Mouse (Mus musculus) megakaryocyte, embryonic 14.5 days (primary cell): Measurements from ENCODE around the gene Plekhh2. TPM values are rescaled to one million over a fixed set of nuclear protein-coding genes. Genes with fewer than 3 reads are reported as not detected.

Source experiments
- H3K27me3 ChIP-seq: replicated peaks from 2 replicates; pipeline ENCODE3; 2012; ENCODE audit warnings: inconsistent platforms
- H3K36me3 ChIP-seq: replicated peaks from 2 replicates; pipeline ENCODE3; 2012; ENCODE audit warnings: low read length, inconsistent platforms, mixed read lengths
- H3K4me1 ChIP-seq: 2 replicates; pipeline ENCODE4 v1.6.1; 2012; ENCODE audit warnings: inconsistent platforms
- H3K4me3 ChIP-seq: replicated peaks from 2 replicates; pipeline ENCODE3; 2012; ENCODE audit warnings: moderate library complexity, mild to moderate bottlenecking, inconsistent platforms
- H3K9me3 ChIP-seq: 2 replicates; pipeline ENCODE4 v1.6.1; 2012; ENCODE audit warnings: inconsistent platforms
- FLI1 ChIP-seq: IDR thresholded peaks from 2 replicates; pipeline ENCODE4 v1.6.1; 2012; ENCODE audit warnings: low read length, inconsistent platforms, mixed read lengths
- GATA1 ChIP-seq: IDR thresholded peaks from 3 replicates; pipeline ENCODE4 v1.6.1; 2012; ENCODE audit warnings: mixed read lengths, low read length, inconsistent platforms, borderline replicate concordance
- polyA plus RNA-seq: library from polyadenylated mRNA; stranded (reverse); fragments of >175 nt; gene quantifications from 2 replicates; pipeline ENCODE4 v1.2.3, GENCODE M21; 2012; ENCODE audit warnings: low replicate concordance; ENCODE audit not compliant: insufficient read depth

The Plekhh2 gene
- polyA plus RNA-seq, 1 experiment, result not detected

DNA sequence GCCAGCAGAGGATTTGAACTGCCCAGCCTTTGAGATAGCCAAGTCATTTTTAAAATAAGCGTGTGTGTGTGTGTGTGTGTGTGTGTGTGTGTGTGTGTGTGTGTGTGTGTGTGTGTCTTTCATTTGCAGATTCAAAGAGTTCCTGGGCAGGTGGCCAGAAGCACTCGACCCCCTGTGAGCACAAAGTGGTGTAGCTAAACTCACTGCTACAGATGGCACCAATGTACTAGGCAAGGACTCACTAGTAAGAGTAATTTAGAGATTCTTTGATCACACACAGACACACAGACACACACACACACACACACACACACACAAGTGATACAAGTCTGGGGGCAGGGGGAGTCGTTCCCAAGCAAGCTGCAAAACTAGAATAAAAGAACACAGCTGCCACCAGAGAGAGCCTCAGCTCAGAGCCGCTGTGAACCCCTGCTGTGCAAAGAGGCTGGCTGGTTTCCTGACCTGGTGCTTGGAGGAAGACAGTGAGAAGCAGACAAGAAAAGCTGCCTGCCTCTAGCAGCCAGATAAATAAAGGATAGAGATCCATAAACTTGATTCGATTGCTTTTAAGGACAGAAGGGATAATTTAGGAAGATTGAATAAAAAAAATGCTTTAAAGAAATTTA lies 19.3 kb upstream of the Plekhh2 start:
- peaks cover 6% of the 10 kb centered on the region for H3K27me3 ChIP-seq
- H3K4me3 ChIP-seq, result no peak overlapping the region
- no peak for TF ChIP-seq FLI1
- TF ChIP-seq GATA1, result no peak
- H3K4me1 ChIP-seq, result no peaks in the 10 kb centered on the region
- H3K9me3 ChIP-seq, result peaks cover 2% of the 10 kb centered on the region; the same call in 1 of the 2 replicates
- no peaks in the 10 kb centered on the region for H3K36me3 ChIP-seq

- Histone ChIP-seq H3K36me3 (no peaks in the 10 kb centered on the region), H3K27me3 (peaks cover 10% of the 10 kb centered on the region), H3K4me1 (no peaks in the 10 kb centered on the region), H3K9me3 (no peaks in the 10 kb centered on the region), H3K4me3 (no peak overlapping the region)
- no peak for TF ChIP-seq FLI1
- no peak for TF ChIP-seq GATA1
Measured at GRCm38 (mm10) chr17:84497026-84497425, 14.7 kb upstream of the Plekhh2 start.

DNA sequence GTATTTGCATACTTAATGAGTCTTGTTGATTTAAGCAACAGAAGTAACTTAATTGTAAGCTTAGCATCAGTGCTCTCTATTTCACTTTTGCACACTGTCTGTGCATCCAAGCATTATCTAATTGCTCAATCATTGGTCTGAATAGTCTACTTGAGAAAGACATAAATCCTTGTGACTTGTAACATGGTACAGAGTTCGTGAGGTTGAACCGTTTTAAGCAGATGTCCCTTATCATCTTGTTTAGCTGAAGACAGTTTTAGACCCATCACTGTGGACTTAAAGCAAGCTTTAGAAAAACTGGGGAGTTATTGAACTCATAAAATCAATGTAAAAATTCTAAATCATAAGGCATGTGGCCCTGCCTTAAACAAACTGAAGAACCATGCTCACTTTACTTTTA lies 14.1 kb upstream of the Plekhh2 start:
- Histone ChIP-seq H3K27me3 (peaks cover 10% of the 10 kb centered on the region), H3K36me3 (no peaks in the 10 kb centered on the region), H3K4me1 (no peaks in the 10 kb centered on the region), H3K9me3 (no peaks in the 10 kb centered on the region), H3K4me3 (no peak overlapping the region)
- TF ChIP-seq FLI1 (no peak), GATA1 (no peak)

DNA sequence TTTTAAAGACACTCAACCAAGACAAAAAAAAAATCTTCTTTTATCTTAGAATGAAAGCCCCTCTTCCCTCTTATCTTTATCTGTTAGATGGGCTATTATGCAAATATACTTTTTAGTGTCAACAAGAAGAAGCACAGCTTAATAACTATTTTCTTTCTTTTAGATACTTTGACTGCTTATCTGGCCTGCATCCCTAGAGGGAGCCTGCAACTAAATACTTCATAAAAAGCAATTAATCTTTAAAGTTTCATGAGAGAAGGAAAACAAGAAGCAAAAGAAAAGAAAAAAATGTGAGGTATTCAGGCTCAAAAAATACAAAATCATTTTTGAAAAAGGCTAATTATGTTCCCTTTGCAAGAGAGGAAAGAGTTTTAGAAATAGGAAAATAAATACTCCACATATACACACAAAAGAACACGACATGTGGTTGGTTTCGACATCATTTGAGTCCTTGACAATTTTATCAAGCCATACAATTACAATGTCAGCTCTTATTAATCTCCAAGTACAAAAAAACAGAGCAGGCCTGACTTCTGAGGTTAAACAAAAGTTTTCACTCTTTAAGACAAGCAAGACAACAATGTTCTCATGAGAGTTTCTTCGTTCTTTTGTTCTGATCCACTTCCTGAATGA lies 13.6 kb upstream of the Plekhh2 start:
- no peaks in the 10 kb centered on the region for H3K9me3 ChIP-seq
- no peak overlapping the region for H3K4me3 ChIP-seq
- no peak for TF ChIP-seq FLI1
- no peak for TF ChIP-seq GATA1
- H3K4me1 ChIP-seq, result no peaks in the 10 kb centered on the region
- peaks cover 12% of the 10 kb centered on the region for H3K27me3 ChIP-seq
- H3K36me3 ChIP-seq, result no peaks in the 10 kb centered on the region

GRCm38 (mm10) chr17:84498639-84499038 lies 13.1 kb upstream of the Plekhh2 start:
- Histone ChIP-seq H3K4me1 (no peaks in the 10 kb centered on the region), H3K27me3 (peaks cover 15% of the 10 kb centered on the region), H3K9me3 (no peaks in the 10 kb centered on the region), H3K4me3 (no peak overlapping the region), H3K36me3 (no peaks in the 10 kb centered on the region)
- TF ChIP-seq FLI1 (no peak), GATA1 (no peak)

- Histone ChIP-seq H3K36me3 (no peaks in the 10 kb centered on the region), H3K4me1 (no peaks in the 10 kb centered on the region), H3K27me3 (peaks cover 17% of the 10 kb centered on the region), H3K4me3 (no peak overlapping the region), H3K9me3 (no peaks in the 10 kb centered on the region)
- TF ChIP-seq GATA1 (no peak), FLI1 (no peak)
Measured at GRCm38 (mm10) chr17:84502341-84502740, 9.4 kb upstream of the Plekhh2 start.

GRCm38 (mm10) chr17:84505922-84506321 lies 5.8 kb upstream of the Plekhh2 start:
- Histone ChIP-seq H3K4me3 (no peak overlapping the region), H3K4me1 (peaks cover 7% of the 10 kb centered on the region; the same call in 1 of the 2 replicates), H3K27me3 (peaks cover 42% of the 10 kb centered on the region), H3K9me3 (no peaks in the 10 kb centered on the region), H3K36me3 (no peaks in the 10 kb centered on the region)
- no peak for TF ChIP-seq FLI1
- no peak for TF ChIP-seq GATA1

DNA sequence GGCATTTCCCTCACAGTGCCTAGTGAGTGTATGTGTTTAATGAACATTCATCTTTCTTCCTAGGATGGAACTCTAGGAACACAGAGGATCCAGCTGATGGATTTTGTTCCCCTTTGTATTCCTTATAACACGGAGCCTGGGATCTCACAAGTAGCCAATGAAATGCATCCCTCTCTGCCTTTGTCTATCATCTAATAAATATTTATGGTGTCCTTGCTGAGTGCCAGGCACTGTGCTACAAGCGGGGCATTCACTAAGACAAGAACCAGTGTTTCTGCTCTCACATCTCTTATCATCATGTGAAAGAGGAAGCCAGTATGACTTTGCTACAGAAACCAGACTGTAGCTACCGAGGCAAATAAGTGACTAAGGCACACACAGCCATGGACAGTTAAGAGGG lies 3.0 kb upstream of the Plekhh2 start:
- Histone ChIP-seq H3K9me3 (no peaks in the 10 kb centered on the region), H3K36me3 (no peaks in the 10 kb centered on the region), H3K4me1 (peaks cover 20% of the 10 kb centered on the region), H3K27me3 (peaks cover 55% of the 10 kb centered on the region), H3K4me3 (no peak overlapping the region)
- no peak for TF ChIP-seq GATA1
- no peak for TF ChIP-seq FLI1

- H3K27me3 ChIP-seq, result peaks cover 53% of the 10 kb centered on the region
- peaks cover 20% of the 10 kb centered on the region for H3K4me1 ChIP-seq
- H3K9me3 ChIP-seq, result no peaks in the 10 kb centered on the region
- H3K36me3 ChIP-seq, result no peaks in the 10 kb centered on the region
- no peak overlapping the region for H3K4me3 ChIP-seq
- TF ChIP-seq GATA1 (no peak), FLI1 (no peak)
Measured at GRCm38 (mm10) chr17:84509176-84509575, 2.5 kb upstream of the Plekhh2 start.

- TF ChIP-seq GATA1, result no peak
- no peak for TF ChIP-seq FLI1
- Histone ChIP-seq H3K9me3 (no peaks in the 10 kb centered on the region), H3K36me3 (no peaks in the 10 kb centered on the region), H3K27me3 (peaks cover 53% of the 10 kb centered on the region), H3K4me1 (peaks cover 20% of the 10 kb centered on the region), H3K4me3 (no peak overlapping the region)
Measured at GRCm38 (mm10) chr17:84510355-84510754, 1.3 kb upstream of the Plekhh2 start.
